Mouse (Mus musculus) cerebellum, adult 11-12 months (tissue): ENCODE measurements around the gene Ms4a4d.

Experiments
- DNase-seq: peaks from one replicate; pipeline ENCODE4 v3.0.0; 2022

The Ms4a4d gene

GRCm38 (mm10) chr19:11589205-11589604 is 52.6 kb downstream of the Ms4a4d start:
- no peak for DNase-seq

GRCm38 (mm10) chr19:11589891-11590449 is 53.4 kb downstream of the Ms4a4d start:
- DNase-seq, result no peak

DNA sequence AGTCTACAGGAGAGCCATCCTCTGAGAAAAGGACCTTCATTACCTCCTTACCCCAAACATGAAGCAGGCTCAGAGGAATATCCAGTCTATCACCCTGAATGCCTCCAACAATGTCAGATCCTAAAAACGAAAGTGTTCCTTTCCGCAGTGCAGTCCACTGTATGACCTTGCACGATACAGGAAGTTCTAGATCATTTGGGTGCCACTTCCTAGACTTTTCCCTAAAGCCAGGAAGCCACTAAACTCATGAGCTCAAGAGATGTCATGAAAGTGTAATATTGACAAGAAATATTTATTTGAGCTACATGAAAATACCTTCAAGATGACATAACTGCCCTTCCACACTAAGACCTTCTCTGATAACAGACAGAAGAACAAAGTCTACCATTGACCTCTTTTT is 64.7 kb downstream of the Ms4a4d start:
- DNase-seq, result no peak

GRCm38 (mm10) chr19:11602026-11602425 is 65.4 kb downstream of the Ms4a4d start:
- no peak for DNase-seq

DNA sequence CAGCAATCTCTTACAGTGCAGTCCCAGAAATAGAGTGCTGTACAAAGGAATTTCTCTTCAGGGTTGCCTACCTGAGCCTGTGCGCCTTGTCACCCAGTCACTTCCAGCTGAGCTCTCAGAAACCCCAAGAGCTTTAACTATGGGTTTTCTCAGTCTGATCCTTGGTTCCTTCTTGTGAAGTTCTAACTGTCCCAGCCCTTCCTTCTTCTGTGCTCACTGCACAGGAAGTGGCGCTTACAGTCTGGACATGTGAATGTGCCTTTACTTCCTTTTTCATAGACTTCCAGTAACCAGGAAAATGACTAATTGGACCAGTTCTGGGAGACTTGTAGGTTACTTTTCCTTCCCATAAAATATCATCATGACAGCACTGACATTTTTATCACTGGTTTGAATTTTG is 68.0 kb downstream of the Ms4a4d start, which contains the start of gene Ms4a6d:
Gene Ms4a6d, minus strand, starts transcription at position 247 of the 400 bp plus-strand sequence.
- DNase-seq, result no peak
